Mouse (Mus musculus) cerebellum, adult 2 months (tissue): ENCODE measurements at regions not wholly inside any gene's neighbourhood (a gene's known extent, or its start where the extent isn't known, plus 50 kb on each side); places are given as distances from the start of the nearest gene placed in this dataset.

ENCODE experiments used
- CTCF ChIP-seq: fragments of 200-500 bp; IDR thresholded peaks from 2 replicates; pipeline ENCODE4 v1.5.1; 2011; ENCODE audit warnings: low read depth, mild to moderate bottlenecking, control low read depth, low read length, moderate library complexity, borderline replicate concordance; ENCODE audit not compliant: insufficient read depth
- POLR2A ChIP-seq: fragments of 200-500 bp; IDR thresholded peaks from 2 replicates; pipeline ENCODE4 v1.6.1; 2011; ENCODE audit warnings: low read length, control low read depth, borderline replicate concordance; ENCODE audit not compliant: insufficient read depth

DNA sequence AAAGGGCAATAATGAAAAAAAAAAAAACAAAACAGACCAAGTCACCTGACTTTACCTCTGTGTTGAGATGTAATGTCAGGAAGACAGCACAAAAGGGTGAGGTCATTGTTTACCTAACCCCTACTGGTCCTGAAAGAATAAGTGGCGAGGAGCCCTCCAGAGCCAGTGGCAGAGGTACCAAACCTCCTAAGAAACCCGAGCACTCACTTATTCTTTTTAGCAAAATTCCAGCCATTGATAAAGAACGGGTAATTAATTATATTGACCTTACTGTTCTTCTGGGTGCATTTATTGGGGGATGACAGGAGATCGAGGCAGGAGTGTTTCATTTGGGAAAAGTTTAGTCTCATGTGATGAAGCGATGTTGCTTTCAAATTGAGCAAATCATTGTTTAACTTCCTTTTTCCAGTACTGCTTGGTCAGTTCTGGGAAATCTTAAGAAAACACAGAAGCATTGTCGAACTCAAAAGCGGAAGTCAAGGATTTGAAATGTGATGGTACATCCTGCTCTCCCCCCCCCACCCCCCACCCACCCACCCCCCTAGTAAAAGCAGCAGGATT lies 56.8 kb upstream of the Klf6 start:
- TF ChIP-seq CTCF (no peak), POLR2A (no peak)
